In the genomic region with DNA sequence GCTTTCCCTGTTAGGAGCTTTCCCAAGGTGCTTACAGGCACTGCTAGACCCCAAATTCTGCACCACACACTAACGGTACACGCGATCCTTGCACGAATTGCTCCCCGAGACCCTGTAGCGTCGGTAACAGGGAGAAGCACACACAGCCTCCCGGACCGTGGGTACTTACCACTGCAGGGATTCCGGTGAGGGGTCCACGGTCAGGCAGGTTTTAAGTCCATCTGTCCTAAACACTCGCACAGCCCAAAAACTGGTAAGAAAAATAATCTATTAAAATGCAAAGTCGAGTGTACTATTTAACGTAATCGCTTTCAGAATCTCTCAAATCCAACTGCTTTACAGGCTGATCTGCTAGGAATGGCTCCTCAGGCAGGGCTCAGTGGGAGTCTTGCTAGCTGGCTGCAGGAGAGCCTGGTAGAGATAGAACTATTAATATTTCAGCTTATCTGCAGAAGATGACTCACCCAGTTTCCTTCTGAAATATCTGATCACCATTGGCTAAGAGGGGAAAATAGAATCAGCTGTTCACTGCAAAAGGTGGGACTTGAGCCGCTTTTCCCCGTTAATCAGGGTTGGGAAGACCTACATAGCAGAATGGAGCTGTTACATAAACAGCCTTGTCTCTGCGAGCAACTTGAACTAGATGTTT, we compare ENCODE assay signal across 8 mouse cellular contexts. TPM values are rescaled to one million over a fixed set of nuclear protein-coding genes. Genes with fewer than 3 reads are reported as not detected.
DNase-seq lines count a peak whose midpoint lies in the region; ATAC-seq lines count a peak whose summit lies in the region.

Gene Wdr37 (minus strand): TSS at position 596 of the 649 bp plus-strand sequence.

- peak within 1 kb of the TSS; percentile 95 for H3K27ac ChIP-seq in embryonic facial prominence, embryonic 12.5 days
- H3K27ac ChIP-seq in kidney, embryonic 14.5 days (ENCODE audit: low read depth, low read length) = peak within 1 kb of the TSS; percentile 98
- peak within 1 kb of the TSS; percentile 99 for H3K27ac ChIP-seq in limb, embryonic 15.5 days
- peak within 1 kb of the TSS; percentile 96 for H3K27ac ChIP-seq in neural tube, embryonic 13.5 days (replicated peaks)

- H3K9me3 ChIP-seq in embryonic facial prominence, embryonic 12.5 days = no peaks in the 10 kb centered on the region
- H3K9me3 ChIP-seq in kidney, embryonic 14.5 days (ENCODE audit: control insufficient read depth, low read length) = no peaks in the 10 kb centered on the region
- H3K9me3 ChIP-seq in limb, embryonic 15.5 days = no peaks in the 10 kb centered on the region
- H3K9me3 ChIP-seq in neural tube, embryonic 13.5 days = no peaks in the 10 kb centered on the region

- peak within 1 kb of the TSS; percentile 59 for H3K4me2 ChIP-seq in embryonic facial prominence, embryonic 12.5 days (replicated peaks)
- H3K4me2 ChIP-seq in kidney, embryonic 14.5 days (replicated peaks; ENCODE audit: low read depth, low read length) = peak within 1 kb of the TSS; percentile 87
- peak within 1 kb of the TSS; percentile 75 for H3K4me2 ChIP-seq in limb, embryonic 15.5 days
- peak within 1 kb of the TSS; percentile 84 for H3K4me2 ChIP-seq in neural tube, embryonic 13.5 days

- DNase-seq in 416B (ENCODE audit: low read depth) = peak; percentile 83
- peak; percentile 72 for DNase-seq in adrenal gland, adult 2 months
- DNase-seq in heart, adult 18-20 months = peak in 1 of 2 experiments; percentile 36
- no peak for DNase-seq in natural killer cell, adult 2 months (ENCODE audit: low spot score in 2 of 2)

- peak within 1 kb of the TSS; percentile 81 for H3K9ac ChIP-seq in embryonic facial prominence, embryonic 12.5 days
- peak within 1 kb of the TSS; percentile 68 for H3K9ac ChIP-seq in kidney, embryonic 14.5 days (ENCODE audit: low read depth, low read length)
- H3K9ac ChIP-seq in limb, embryonic 15.5 days = peak within 1 kb of the TSS; percentile 80
- peak within 1 kb of the TSS; percentile 91 for H3K9ac ChIP-seq in neural tube, embryonic 13.5 days

- WGBS in embryonic facial prominence, embryonic 12.5 days = under 1% methylated on average over 18 of the region's 18 CpGs
- WGBS in kidney, embryonic 14.5 days = under 1% methylated on average over 18 of the region's 18 CpGs
- under 1% methylated on average over 18 of the region's 18 CpGs for WGBS in limb, embryonic 15.5 days
- WGBS in neural tube, embryonic 13.5 days = under 1% methylated on average over 18 of the region's 18 CpGs

- peak; percentile 71; the same call in 1 of the 2 replicates for ATAC-seq in embryonic facial prominence, embryonic 12.5 days (ENCODE audit: insufficient number of reproducible peaks, insufficient read depth, low FRiP score, low TSS enrichment)
- ATAC-seq in kidney, embryonic 14.5 days (ENCODE audit: low FRiP score, low TSS enrichment) = peak; percentile 46
- peak; percentile 44; the same call in 1 of the 2 replicates for ATAC-seq in limb, embryonic 15.5 days (ENCODE audit: insufficient number of reproducible peaks, low FRiP score, low TSS enrichment, low read depth)
- ATAC-seq in neural tube, embryonic 13.5 days (ENCODE audit: low read depth) = peak; percentile 60

- H3K4me3 ChIP-seq in embryonic facial prominence, embryonic 12.5 days = peak within 1 kb of the TSS; percentile 87
- H3K4me3 ChIP-seq in kidney, embryonic 14.5 days (ENCODE audit: low read length) = peak within 1 kb of the TSS; percentile 81
- peak within 1 kb of the TSS; percentile 82 for H3K4me3 ChIP-seq in limb, embryonic 15.5 days
- peak within 1 kb of the TSS; percentile 91 for H3K4me3 ChIP-seq in neural tube, embryonic 13.5 days

- peaks cover 7% of the 10 kb centered on the region for H3K4me1 ChIP-seq in embryonic facial prominence, embryonic 12.5 days
- H3K4me1 ChIP-seq in kidney, embryonic 14.5 days (ENCODE audit: control insufficient read depth, insufficient read depth, low read length) = peaks cover 8% of the 10 kb centered on the region
- H3K4me1 ChIP-seq in limb, embryonic 15.5 days = peaks cover 8% of the 10 kb centered on the region
- H3K4me1 ChIP-seq in neural tube, embryonic 13.5 days (replicated peaks) = peaks cover 26% of the 10 kb centered on the region

- no peaks in the 10 kb centered on the region for H3K27me3 ChIP-seq in embryonic facial prominence, embryonic 12.5 days
- H3K27me3 ChIP-seq in kidney, embryonic 14.5 days (ENCODE audit: control insufficient read depth, insufficient read depth, low read length) = no peaks in the 10 kb centered on the region
- no peaks in the 10 kb centered on the region for H3K27me3 ChIP-seq in limb, embryonic 15.5 days
- no peaks in the 10 kb centered on the region for H3K27me3 ChIP-seq in neural tube, embryonic 13.5 days

- 0 out of 2 replicates have a peak, but pooled peaks cover 5% of the 10 kb centered on the region for H3K36me3 ChIP-seq in embryonic facial prominence, embryonic 12.5 days
- H3K36me3 ChIP-seq in kidney, embryonic 14.5 days (ENCODE audit: control insufficient read depth, insufficient read depth, low read length) = no peaks in the 10 kb centered on the region
- H3K36me3 ChIP-seq in limb, embryonic 15.5 days = no peaks in the 10 kb centered on the region
- H3K36me3 ChIP-seq in neural tube, embryonic 13.5 days = no peaks in the 10 kb centered on the region

RNA-seq across cellular contexts. Expression of gene Wdr37, which starts in this region (rescaled TPM):
- total RNA-seq in adrenal gland, adult 2 months (2021) = 10 to 100 TPM; 34.4 to 46.4 TPM
- polyA plus RNA-seq in adrenal gland, adult 2 months (2012; rRNA removed) = 5.8 and 7.7 TPM in 2 replicates
- 32.0 and 32.3 TPM in 2 replicates for polyA plus RNA-seq in embryonic facial prominence, embryonic 12.5 days (2016; fragmentation: Nextera tagmentation; extraction: Ambion mirVana)
- 10 to 100 TPM; 31.8 to 33.6 TPM for total RNA-seq in heart, adult 18-20 months (2021)
- 13.3 and 24.4 TPM in 2 replicates for polyA plus RNA-seq in kidney, embryonic 14.5 days (2014; fragmentation: Nextera tagmentation; extraction: Ambion mirVana)
- 17.0 and 17.7 TPM in 2 replicates for polyA plus RNA-seq in limb, embryonic 15.5 days (2015; fragmentation: Nextera tagmentation; extraction: Ambion mirVana)
- 49.4 and 51.8 TPM in 2 replicates for polyA plus RNA-seq in neural tube, embryonic 13.5 days (2015; fragmentation: Nextera tagmentation; extraction: Ambion mirVana)

Comparison
In these comparisons a context has a peak if more than half of its experiments do, and no peak if none do; other contexts are left out.
1. DNase-seq: peak in 416B (single experiment) and adrenal gland, adult 2 months (single experiment); none in natural killer cell, adult 2 months (0 of 2).
2. Peak in every context shown above with its lines, with median percentiles within 50 percentile points of each other: ATAC-seq, H3K27ac ChIP-seq, H3K4me2 ChIP-seq, H3K4me3 ChIP-seq and H3K9ac ChIP-seq.